Mouse (Mus musculus): ENCODE data around the gene Pja2. TPM values are rescaled to one million over a fixed set of nuclear protein-coding genes. Genes with fewer than 3 reads are reported as not detected.
"Not testable (repeated sequence)": the region's sequence is repeated elsewhere in the genome, so short reads cannot be mapped to it uniquely, and the experiment has no call there.

Pja2 gene
- total RNA-seq, 2 experiments from 2014 or later = 22.2 to 26.7 TPM

- no peak for ATAC-seq (replicated peaks; ENCODE audit: poor library complexity)
Measured at GRCm38 (mm10) chr17:64286836-64287235, 44.9 kb downstream of the Pja2 start.

DNA sequence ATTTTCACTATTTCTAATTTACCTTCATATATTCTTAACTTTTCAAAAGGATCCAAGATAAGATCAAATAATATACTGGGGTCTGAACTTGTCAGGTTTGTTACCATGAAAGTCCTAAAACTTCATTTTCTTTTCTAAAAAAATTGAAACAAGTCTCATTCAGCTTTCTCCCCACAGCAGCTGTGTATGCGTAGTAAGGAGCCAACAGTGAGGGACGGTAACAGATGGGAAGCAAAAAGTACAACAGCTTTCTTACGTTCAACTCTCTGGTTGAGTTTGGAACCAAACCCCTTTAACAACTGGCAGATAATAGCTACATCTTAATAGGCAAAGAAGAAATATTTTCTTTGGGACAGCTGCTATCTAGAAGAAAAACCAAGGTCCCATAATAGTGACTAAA lies 50.3 kb downstream of the Pja2 start:
- ATAC-seq (replicated peaks; ENCODE audit: poor library complexity) = not testable (repeated sequence)

- ATAC-seq (replicated peaks; ENCODE audit: poor library complexity) = peak; percentile 17
Measured at GRCm38 (mm10) chr17:64277649-64278212, 54.0 kb downstream of the Pja2 start.

- no peak for ATAC-seq (replicated peaks; ENCODE audit: poor library complexity)
Measured at GRCm38 (mm10) chr17:64276666-64277065, 55.0 kb downstream of the Pja2 start.

- no peak for ATAC-seq (replicated peaks; ENCODE audit: poor library complexity)
Measured at GRCm38 (mm10) chr17:64275188-64275587, 56.5 kb downstream of the Pja2 start.

- peak; percentile 27 for ATAC-seq (replicated peaks; ENCODE audit: poor library complexity)
Measured at GRCm38 (mm10) chr17:64274341-64275105, 57.2 kb downstream of the Pja2 start.

DNA sequence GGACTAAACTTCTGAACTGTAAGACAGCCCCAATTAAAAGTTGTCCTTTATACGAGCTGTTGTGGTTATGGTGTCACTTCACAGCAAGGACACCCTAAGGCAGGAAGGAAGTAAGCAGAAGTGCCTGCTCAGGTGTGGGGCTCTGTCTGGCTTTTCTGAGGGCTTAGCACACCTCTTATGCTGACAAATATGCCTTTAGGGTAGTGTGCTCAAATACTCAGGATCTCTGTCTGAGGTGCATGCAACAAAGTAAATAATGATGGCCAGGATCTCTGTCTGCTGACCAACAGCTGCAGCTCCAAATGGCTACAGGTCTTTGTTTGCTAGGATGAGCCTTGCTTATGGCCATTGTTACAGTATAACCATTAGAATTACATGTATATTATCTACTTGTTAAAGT lies 71.1 kb downstream of the Pja2 start:
- no peak for ATAC-seq (replicated peaks; ENCODE audit: poor library complexity)

GRCm38 (mm10) chr17:64248246-64248645 lies 83.5 kb downstream of the Pja2 start:
- no peak for ATAC-seq (replicated peaks; ENCODE audit: poor library complexity)

GRCm38 (mm10) chr17:64242898-64243297 lies 88.8 kb downstream of the Pja2 start:
- ATAC-seq (replicated peaks; ENCODE audit: poor library complexity) = no peak

DNA sequence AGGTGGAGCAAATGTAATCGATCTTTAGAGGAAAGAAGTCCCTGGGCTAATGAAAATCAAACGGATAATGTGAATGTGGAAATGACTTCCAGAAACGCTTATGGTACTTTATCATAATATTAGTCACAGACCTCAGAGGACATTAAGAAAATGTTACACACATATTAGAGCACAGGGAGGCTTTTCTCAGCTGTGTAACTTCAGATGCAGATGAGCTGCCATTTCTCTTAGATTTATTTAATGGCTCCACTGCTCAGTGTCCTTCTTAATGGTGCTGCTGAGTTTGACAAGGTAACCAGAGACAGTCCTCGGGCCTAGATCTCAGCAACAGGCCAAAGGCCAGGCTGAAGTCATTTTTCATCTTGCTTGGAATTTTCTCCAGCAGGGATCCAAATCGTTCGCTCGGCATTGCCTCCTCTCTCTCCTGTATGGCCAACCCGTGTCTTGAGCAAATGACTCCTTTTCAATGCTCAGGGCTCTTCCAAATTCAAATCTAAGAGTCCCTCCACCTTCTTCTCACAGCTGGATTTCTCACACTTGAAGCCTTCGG lies 89.3 kb downstream of the Pja2 start:
- no peak for ATAC-seq (replicated peaks; ENCODE audit: poor library complexity)

- ATAC-seq (replicated peaks; ENCODE audit: poor library complexity) = no peak
Measured at GRCm38 (mm10) chr17:64241544-64242292, 90.0 kb downstream of the Pja2 start.

DNA sequence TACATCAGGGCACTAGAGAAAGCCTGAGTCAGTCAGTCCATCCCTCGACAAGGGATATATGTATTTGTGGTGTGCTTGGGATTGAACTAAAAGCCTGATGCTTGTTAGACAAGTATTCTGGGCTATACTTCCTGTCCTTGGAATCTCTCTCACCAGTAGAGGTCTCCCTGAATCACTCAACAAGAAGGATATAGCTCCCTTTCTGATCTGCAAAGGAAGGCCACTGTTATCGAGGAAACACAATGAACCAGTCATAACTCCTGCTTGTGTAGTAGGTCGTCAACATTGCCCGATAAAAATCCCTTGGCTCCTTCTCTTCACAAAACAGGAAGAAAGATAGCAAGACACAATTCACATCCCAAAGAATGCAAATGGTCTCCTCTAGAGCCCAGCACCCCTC lies 99.6 kb downstream of the Pja2 start:
- ATAC-seq (replicated peaks; ENCODE audit: poor library complexity) = peak; percentile 26; the same call in 1 of the 2 replicates

DNA sequence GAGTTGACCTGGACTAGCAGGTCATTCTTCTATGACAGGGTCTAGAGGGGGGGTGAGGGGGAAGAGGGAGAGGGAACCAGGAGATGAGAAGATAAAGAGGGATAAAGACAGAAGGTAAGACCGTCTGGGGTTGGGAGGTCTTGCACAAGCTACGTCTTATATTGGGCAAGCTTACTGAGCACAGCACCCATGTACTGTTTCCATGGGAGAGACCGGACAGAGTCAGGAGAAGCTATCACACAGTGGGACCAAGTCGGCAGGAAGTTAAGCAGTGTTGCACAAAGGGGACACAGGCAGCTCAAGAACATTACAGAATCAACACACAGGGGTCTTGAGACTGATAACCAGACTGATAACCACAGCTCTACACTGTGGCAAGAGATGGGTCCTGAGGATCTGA lies 100.1 kb downstream of the Pja2 start:
- peak; percentile 83 for ATAC-seq (replicated peaks; ENCODE audit: poor library complexity)

- ATAC-seq (replicated peaks; ENCODE audit: poor library complexity) = peak; percentile 70
Measured at GRCm38 (mm10) chr17:64231172-64231571, 100.5 kb downstream of the Pja2 start.
